Mouse (Mus musculus) olfactory bulb, adult 2 months (tissue): ENCODE data around the gene Ttll11. TPM values are rescaled to one million over a fixed set of nuclear protein-coding genes. Genes with fewer than 3 reads are reported as not detected.

Experiments used
- H3K27ac ChIP-seq: fragments of 200-500 bp; 2 replicates; pipeline ENCODE4 v1.5.1; 2012; ENCODE audit warnings: low read depth, low read length; ENCODE audit not compliant: insufficient read depth
- H3K4me1 ChIP-seq: fragments of 200-500 bp; 2 replicates; pipeline ENCODE4 v1.6.1; 2012; ENCODE audit warnings: low read length; ENCODE audit not compliant: control insufficient read depth, insufficient read depth
- H3K4me3 ChIP-seq: fragments of 200-500 bp; 2 replicates; pipeline ENCODE4 v1.5.1; 2012; ENCODE audit warnings: mild to moderate bottlenecking, low read depth, low read length, moderate library complexity; ENCODE audit not compliant: insufficient read depth
- CTCF ChIP-seq: fragments of 200-500 bp; IDR thresholded peaks from 2 replicates; pipeline ENCODE4 v1.5.1; 2012; ENCODE audit warnings: low read depth, mild to moderate bottlenecking, low read length, moderate library complexity; ENCODE audit not compliant: insufficient read depth
- POLR2A ChIP-seq: fragments of 200-500 bp; IDR thresholded peaks from 2 replicates; pipeline ENCODE4 v1.6.1; 2012; ENCODE audit warnings: mild to moderate bottlenecking, low read depth, low read length, moderate library complexity; ENCODE audit not compliant: insufficient read depth
- WGBS: fragments of 180-500 bp; shearing (Covaris S2); methylation state at CpG from one replicate; pipeline ENCODE4 v1.1.7; 2018; 5-methylcytosine and 5-hydroxymethylcytosine counted together
- polyA plus RNA-seq: library from polyadenylated mRNA; stranded (reverse); fragments of >200 nt; gene quantifications from 2 replicates; pipeline ENCODE4 v1.2.4, GENCODE M21; 2012; ENCODE audit warnings: low replicate concordance; ENCODE audit not compliant: missing spikeins, insufficient read depth, insufficient read length

Ttll11 gene
- polyA plus RNA-seq, 1 experiment = not detected

GRCm38 (mm10) chr2:35816056-35816661 is 163.6 kb downstream of the Ttll11 start:
- WGBS = 60% methylated on average over 5 of the region's 5 CpGs
- H3K4me1 ChIP-seq = peaks cover 8% of the 10 kb centered on the region
- H3K4me3 ChIP-seq = no peak overlapping the region
- H3K27ac ChIP-seq = no peak overlapping the region
- no peak for TF ChIP-seq POLR2A
- TF ChIP-seq CTCF = no peak

DNA sequence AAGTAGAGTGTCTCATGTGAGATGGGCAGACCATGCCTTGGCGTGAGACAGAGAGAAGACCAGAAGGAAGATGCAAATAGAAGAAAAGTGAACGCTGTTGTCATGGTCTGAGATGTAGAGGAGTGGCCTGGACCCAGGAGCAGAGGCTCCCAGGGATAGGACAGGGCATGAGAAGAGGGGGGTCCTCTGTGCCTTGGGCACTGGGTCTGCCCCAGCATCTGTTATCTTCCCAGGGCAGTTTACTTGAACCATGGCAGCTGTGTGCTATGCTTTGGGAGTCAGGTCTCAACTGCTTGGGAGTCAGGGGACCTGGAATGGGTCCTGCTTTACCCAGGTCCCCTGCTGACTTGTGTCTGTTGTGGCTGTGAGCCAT is 167.2 kb downstream of the Ttll11 start:
- peaks cover 14% of the 10 kb centered on the region for H3K4me1 ChIP-seq
- TF ChIP-seq POLR2A (no peak), CTCF (no peak)
- H3K4me3 ChIP-seq = no peak overlapping the region
- H3K27ac ChIP-seq = no peak overlapping the region
- WGBS = 88% methylated on average over 2 of the region's 2 CpGs

GRCm38 (mm10) chr2:35811801-35812560 is 167.7 kb downstream of the Ttll11 start:
- TF ChIP-seq POLR2A = no peak
- TF ChIP-seq CTCF = no peak
- peaks cover 16% of the 10 kb centered on the region for H3K4me1 ChIP-seq
- no peak overlapping the region for H3K27ac ChIP-seq
- WGBS = 77% methylated on average over 14 of the region's 14 CpGs
- H3K4me3 ChIP-seq = no peak overlapping the region

DNA sequence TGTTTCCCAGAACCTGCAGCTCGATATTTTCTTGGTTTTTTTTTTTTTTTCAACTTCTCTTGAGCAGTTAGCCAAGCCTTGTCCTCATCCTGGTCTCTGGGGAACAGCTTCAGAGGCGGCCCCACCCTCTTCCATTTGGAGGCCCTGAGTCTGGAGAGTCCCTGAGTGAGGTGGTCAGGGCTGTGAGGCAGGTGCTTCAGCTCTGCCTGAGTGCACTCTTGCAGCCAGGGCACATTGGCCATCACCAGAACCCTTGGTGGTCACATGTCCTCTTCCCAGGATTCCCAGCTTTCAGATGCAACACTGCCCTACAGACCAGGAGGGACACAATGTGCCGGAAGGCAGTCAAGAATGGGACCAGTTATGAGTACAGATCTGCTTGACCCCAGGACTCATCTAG is 169.7 kb downstream of the Ttll11 start:
- TF ChIP-seq CTCF (no peak), POLR2A (no peak)
- H3K27ac ChIP-seq = no peak overlapping the region
- WGBS = 88% methylated on average over 3 of the region's 3 CpGs
- peaks cover 21% of the 10 kb centered on the region for H3K4me1 ChIP-seq
- H3K4me3 ChIP-seq = no peak overlapping the region

- Histone ChIP-seq H3K27ac (no peak overlapping the region), H3K4me1 (peaks cover 21% of the 10 kb centered on the region), H3K4me3 (no peak overlapping the region)
- no peak for TF ChIP-seq CTCF
- TF ChIP-seq POLR2A = no peak
- 32% methylated on average over 3 of the region's 3 CpGs for WGBS
Observed at GRCm38 (mm10) chr2:35809141-35809540, 170.6 kb downstream of the Ttll11 start.

DNA sequence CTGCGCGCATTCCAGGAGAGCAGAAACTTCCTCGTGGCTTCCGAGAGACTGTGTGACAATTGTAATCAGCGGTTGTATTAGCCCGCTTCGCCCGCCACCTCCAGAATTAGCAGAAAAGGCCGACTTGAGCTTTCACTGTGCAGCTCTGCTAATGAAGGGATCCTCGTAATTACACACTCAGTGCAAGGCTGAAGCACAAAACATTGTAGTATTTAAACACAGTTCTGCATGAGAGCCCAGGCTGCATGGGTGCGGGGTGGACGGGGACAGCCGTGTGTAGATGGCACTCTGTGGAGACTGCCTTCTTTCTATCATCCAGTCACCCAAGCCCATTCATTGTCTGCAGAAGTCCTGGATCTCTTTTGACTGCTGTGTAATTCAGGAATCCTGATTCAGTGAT is 173.8 kb downstream of the Ttll11 start:
- 17% methylated on average over 13 of the region's 13 CpGs for WGBS
- Histone ChIP-seq H3K27ac (no peak overlapping the region), H3K4me1 (peaks cover 17% of the 10 kb centered on the region), H3K4me3 (no peak overlapping the region)
- no peak for TF ChIP-seq POLR2A
- TF ChIP-seq CTCF = no peak

DNA sequence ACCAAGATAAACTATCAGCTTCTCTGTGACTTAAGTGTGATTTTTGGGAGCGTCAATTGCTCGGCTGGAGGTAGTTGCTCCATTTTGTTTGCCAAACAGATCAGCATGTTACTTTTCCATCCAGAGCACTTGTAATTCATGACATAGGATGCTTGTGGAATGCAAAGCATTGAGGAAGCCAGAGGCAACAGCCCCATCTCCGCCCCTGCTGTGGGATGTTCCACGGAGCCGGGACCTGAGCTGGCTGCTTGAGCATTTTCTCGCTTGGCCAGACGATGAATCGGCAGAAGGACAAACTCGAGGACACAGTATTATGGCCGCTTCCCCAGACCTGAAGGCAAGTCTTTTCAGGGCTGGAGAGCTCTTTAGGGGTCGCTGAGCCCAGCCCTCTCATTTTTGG is 176.6 kb downstream of the Ttll11 start:
- peaks cover 10% of the 10 kb centered on the region for H3K4me1 ChIP-seq
- no peak for TF ChIP-seq POLR2A
- no peak for TF ChIP-seq CTCF
- H3K4me3 ChIP-seq = no peak overlapping the region
- 85% methylated on average over 11 of the region's 11 CpGs for WGBS
- H3K27ac ChIP-seq = no peak overlapping the region

- no peak overlapping the region for H3K4me3 ChIP-seq
- TF ChIP-seq POLR2A (no peak), CTCF (no peak)
- WGBS = 92% methylated on average over 2 of the region's 2 CpGs
- no peak overlapping the region for H3K27ac ChIP-seq
- peaks cover 8% of the 10 kb centered on the region for H3K4me1 ChIP-seq
Observed at GRCm38 (mm10) chr2:35801759-35802158, 178.0 kb downstream of the Ttll11 start.

- H3K4me1 ChIP-seq = no peaks in the 10 kb centered on the region
- 97% methylated on average over 6 of the region's 6 CpGs for WGBS
- H3K27ac ChIP-seq = no peak overlapping the region
- TF ChIP-seq POLR2A (no peak), CTCF (no peak)
- H3K4me3 ChIP-seq = no peak overlapping the region
Observed at GRCm38 (mm10) chr2:35799073-35799472, 180.6 kb downstream of the Ttll11 start.
